In the genomic region with DNA sequence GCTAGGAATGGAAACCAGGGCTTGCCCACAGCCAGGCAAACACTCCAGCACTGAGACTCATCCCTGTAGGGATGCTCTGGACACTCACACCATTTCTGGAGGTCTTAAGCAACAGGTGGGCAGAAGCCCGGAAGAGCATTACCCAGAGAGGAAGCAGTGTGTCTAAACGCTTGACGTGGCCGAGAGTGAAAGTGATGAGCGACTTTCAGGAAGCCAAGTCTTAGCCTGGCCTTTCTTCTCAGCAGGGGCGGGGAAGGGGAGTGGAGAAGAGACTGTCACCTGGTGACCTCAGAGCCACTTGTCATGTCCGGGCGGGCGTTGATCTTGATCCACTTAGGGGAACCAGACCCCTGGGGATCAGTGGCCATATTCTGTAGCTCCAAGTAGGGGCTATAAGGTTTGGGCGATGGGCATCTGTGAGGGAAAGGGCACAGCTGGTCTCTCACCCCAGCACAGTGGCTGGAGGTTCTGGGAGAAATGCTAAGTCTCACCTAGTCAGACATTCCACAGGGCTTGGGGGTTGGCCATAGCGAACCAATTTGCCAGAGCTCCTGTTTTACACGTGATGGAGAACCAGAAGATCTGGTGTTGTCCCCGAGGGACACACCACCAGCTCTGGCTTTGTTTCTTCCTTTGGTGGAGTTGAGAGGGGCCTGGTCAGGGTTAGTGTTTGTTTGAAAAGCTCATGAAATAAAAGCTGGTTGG, we compare ENCODE assay signal across 10 mouse cellular contexts. TPM values are rescaled to one million over a fixed set of nuclear protein-coding genes. Genes with fewer than 3 reads are reported as not detected.
DNase-seq lines count a peak whose midpoint lies in the region; ATAC-seq and TF ChIP-seq lines count a peak whose summit lies in the region.
"Had no signal": no experiment of that assay in that cellular context is flagged by ENCODE, and none has a peak within 500 bp of the region (broad histone marks: within the 10 kb centered on the region; RNA-seq: fewer than 3 reads in every experiment).

No protein-coding gene starts in this region.

- TF ChIP-seq POLR2A in small intestine, adult 2 months (IDR thresholded peaks at IDR 0.05; ENCODE audit: low read depth, low read length): peak; percentile 15; the same call in 1 of the 2 replicates

- no peak overlapping the region for H3K4me2 ChIP-seq in kidney, embryonic 14.5 days (replicated peaks; ENCODE audit: low read depth, low read length)
- H3K4me2 ChIP-seq in limb, embryonic 11.5 days (ENCODE audit: low read depth, severe bottlenecking): no peak overlapping the region
- H3K4me2 ChIP-seq: hindbrain, embryonic 15.5 days; lung, embryonic 14.5 days had no signal

- H3K36me3 ChIP-seq in kidney, embryonic 14.5 days (ENCODE audit: control insufficient read depth, insufficient read depth, low read length): peaks cover 36% of the 10 kb centered on the region
- H3K36me3 ChIP-seq in limb, embryonic 11.5 days (ENCODE audit: control insufficient read depth, insufficient read depth, low read length): peaks cover 4% of the 10 kb centered on the region; the same call in 1 of the 2 replicates
- H3K36me3 ChIP-seq in small intestine, adult 2 months (ENCODE audit: control insufficient read depth, insufficient read depth, low read length): peaks cover 34% of the 10 kb centered on the region

- H3K4me1 ChIP-seq in kidney, embryonic 14.5 days (ENCODE audit: control insufficient read depth, insufficient read depth, low read length): peaks cover 10% of the 10 kb centered on the region
- peaks cover 4% of the 10 kb centered on the region; the same call in 1 of the 2 replicates for H3K4me1 ChIP-seq in limb, embryonic 11.5 days (ENCODE audit: control insufficient read depth, insufficient read depth, low read length)
- H3K4me1 ChIP-seq in small intestine, adult 2 months (ENCODE audit: control insufficient read depth, insufficient read depth, insufficient read length, low read length): peaks cover 30% of the 10 kb centered on the region

- no peak overlapping the region for H3K4me3 ChIP-seq in kidney, embryonic 14.5 days (ENCODE audit: low read length)
- H3K4me3 ChIP-seq in limb, embryonic 11.5 days (ENCODE audit: low read depth, low read length): no peak overlapping the region
- peak overlapping the region; percentile 27 for H3K4me3 ChIP-seq in small intestine, adult 2 months (ENCODE audit: low read depth, low read length)
- H3K4me3 ChIP-seq: hindbrain, embryonic 15.5 days had no signal

- no peak overlapping the region for H3K27ac ChIP-seq in kidney, embryonic 14.5 days (ENCODE audit: low read depth, low read length)
- H3K27ac ChIP-seq in limb, embryonic 11.5 days (replicated peaks; ENCODE audit: low read depth, low read length): no peak overlapping the region
- H3K27ac ChIP-seq in small intestine, adult 2 months (ENCODE audit: insufficient read depth, low read depth, low read length): peak overlapping the region; percentile 72

- peaks cover 2% of the 10 kb centered on the region; the same call in 1 of the 2 replicates for H3K9me3 ChIP-seq in kidney, embryonic 14.5 days (ENCODE audit: control insufficient read depth, low read length)
- H3K9me3 ChIP-seq in limb, embryonic 11.5 days (ENCODE audit: control insufficient read depth, low read length): no peaks in the 10 kb centered on the region
- H3K9me3 ChIP-seq: hindbrain, embryonic 15.5 days had no signal

- TF ChIP-seq CTCF in small intestine, adult 2 months (IDR thresholded peaks at IDR 0.05; ENCODE audit: extremely low read depth, insufficient read length, insufficient replicate concordance, low read depth, low read length): no peak

- no peak for DNase-seq in kidney, postnatal 14 days
- DNase-seq in T-cell, adult 2 months (ENCODE audit: low spot score): peak; percentile 46
- no peak for DNase-seq in limb, embryonic 11.5 days (ENCODE audit: low spot score)
- no peak for DNase-seq in heart, adult 11 months
- no peak for DNase-seq in heart, adult 9 months (ENCODE audit: low spot score in 2 of 2)
- DNase-seq in urinary bladder, postnatal 14 days (ENCODE audit: low spot score): no peak
- DNase-seq: lung, embryonic 14.5 days had no signal

- 0 out of 2 replicates have a peak, but pooled peaks have one; percentile 19 for ATAC-seq in kidney, embryonic 14.5 days (ENCODE audit: low FRiP score, low TSS enrichment)
- peak; percentile 45; the same call in 1 of the 2 replicates for ATAC-seq in limb, embryonic 11.5 days (ENCODE audit: insufficient number of reproducible peaks, low FRiP score, low TSS enrichment, low read depth)

- WGBS in kidney, embryonic 14.5 days: 34% methylated on average over 13 of the region's 13 CpGs
- 52% methylated on average over 13 of the region's 13 CpGs for whole genome bisulfite sequencing in limb, embryonic 11.5 days
- WGBS in small intestine, adult 2 months: 38% methylated on average over 13 of the region's 13 CpGs

- no peak overlapping the region for H3K9ac ChIP-seq in kidney, embryonic 14.5 days (ENCODE audit: low read depth, low read length)
- H3K9ac ChIP-seq in limb, embryonic 11.5 days (ENCODE audit: low read length): no peak overlapping the region
- H3K9ac ChIP-seq: hindbrain, embryonic 15.5 days; lung, embryonic 14.5 days had no signal

- H3K27me3 ChIP-seq in kidney, embryonic 14.5 days (ENCODE audit: control insufficient read depth, insufficient read depth, low read length): no peaks in the 10 kb centered on the region
- no peaks in the 10 kb centered on the region for H3K27me3 ChIP-seq in limb, embryonic 11.5 days (ENCODE audit: control insufficient read depth, insufficient read depth, low read length)
- no peaks in the 10 kb centered on the region for H3K27me3 ChIP-seq in small intestine, adult 2 months (ENCODE audit: control insufficient read depth, insufficient read depth, low read length)
- H3K27me3 ChIP-seq: hindbrain, embryonic 15.5 days had no signal

RNA-seq across cellular contexts. Expression of gene Slc6a6, which starts 22.4 kb away (rescaled TPM):
- 51.7 and 95.1 TPM in 2 replicates for polyA plus RNA-seq in kidney, embryonic 14.5 days (2014; fragmentation: Nextera tagmentation; extraction: Ambion mirVana)
- 34.4 and 36.1 TPM in 2 replicates for polyA plus RNA-seq in limb, embryonic 11.5 days (2014; fragmentation: Nextera tagmentation; extraction: Ambion mirVana)
- polyA plus RNA-seq in small intestine, adult 2 months (2012; rRNA removed): 44.0 and 124 TPM in 2 replicates
